Mouse (Mus musculus): ENCODE data around the gene Opcml. TPM values are rescaled to one million over a fixed set of nuclear protein-coding genes. Genes with fewer than 3 reads are reported as not detected.

Opcml gene
- polyA plus RNA-seq (2015; fragmentation: Nextera tagmentation; extraction: Ambion mirVana), result 25.1 and 25.8 TPM in 2 replicates

- Histone ChIP-seq H3K36me3 (no peaks in the 10 kb centered on the region), H3K27ac (peak within 1 kb of the TSS; percentile 83), H3K4me2 (peak within 1 kb of the TSS; percentile 67), H3K4me1 (replicated peaks) (peaks cover 19% of the 10 kb centered on the region), H3K9me3 (no peaks in the 10 kb centered on the region), H3K4me3 (peak within 1 kb of the TSS; percentile 49), H3K9ac (peak within 1 kb of the TSS; percentile 75), H3K27me3 (peaks cover 44% of the 10 kb centered on the region)
- 2% methylated on average over 28 of the region's 28 CpGs for WGBS
- peak; percentile 91 for ATAC-seq (ENCODE audit: low FRiP score)
Measured at GRCm38 (mm10) chr9:27790725-27791638, at the start of gene Opcml. Gene Opcml (plus strand): TSS chr9:27790775.

GRCm38 (mm10) chr9:27758709-27759108 is 31.9 kb upstream of the Opcml start:
- 89% methylated on average over 1 of the region's 1 CpGs for WGBS
- no peak overlapping the region for H3K4me3 ChIP-seq
- no peak overlapping the region for H3K4me2 ChIP-seq
- no peak overlapping the region for H3K9ac ChIP-seq
- no peaks in the 10 kb centered on the region for H3K9me3 ChIP-seq
- no peak for ATAC-seq (ENCODE audit: low FRiP score)
- H3K4me1 ChIP-seq (replicated peaks), result no peaks in the 10 kb centered on the region
- no peaks in the 10 kb centered on the region for H3K27me3 ChIP-seq
- H3K36me3 ChIP-seq, result no peaks in the 10 kb centered on the region
- no peak overlapping the region for H3K27ac ChIP-seq

GRCm38 (mm10) chr9:27761196-27761595 is 29.4 kb upstream of the Opcml start:
- no peaks in the 10 kb centered on the region for H3K27me3 ChIP-seq
- 97% methylated on average over 2 of the region's 2 CpGs for WGBS
- no peaks in the 10 kb centered on the region for H3K9me3 ChIP-seq
- no peak overlapping the region for H3K27ac ChIP-seq
- no peak overlapping the region for H3K4me2 ChIP-seq
- H3K36me3 ChIP-seq, result no peaks in the 10 kb centered on the region
- H3K4me3 ChIP-seq, result no peak overlapping the region
- no peak overlapping the region for H3K9ac ChIP-seq
- H3K4me1 ChIP-seq (replicated peaks), result no peaks in the 10 kb centered on the region
- no peak for ATAC-seq (ENCODE audit: low FRiP score)

- WGBS, result 72% methylated on average over 3 of the region's 3 CpGs
- H3K4me1 ChIP-seq (replicated peaks), result no peaks in the 10 kb centered on the region
- no peaks in the 10 kb centered on the region for H3K9me3 ChIP-seq
- H3K9ac ChIP-seq, result no peak overlapping the region
- no peaks in the 10 kb centered on the region for H3K27me3 ChIP-seq
- no peak overlapping the region for H3K27ac ChIP-seq
- no peak overlapping the region for H3K4me2 ChIP-seq
- no peak for ATAC-seq (ENCODE audit: low FRiP score)
- H3K36me3 ChIP-seq, result no peaks in the 10 kb centered on the region
- no peak overlapping the region for H3K4me3 ChIP-seq
Measured at GRCm38 (mm10) chr9:27766446-27766845, 24.1 kb upstream of the Opcml start.

- WGBS, result 90% methylated on average over 8 of the region's 8 CpGs
- Histone ChIP-seq H3K27me3 (no peaks in the 10 kb centered on the region), H3K36me3 (no peaks in the 10 kb centered on the region), H3K4me3 (no peak overlapping the region), H3K9me3 (no peaks in the 10 kb centered on the region), H3K4me1 (replicated peaks) (no peaks in the 10 kb centered on the region), H3K4me2 (no peak overlapping the region), H3K9ac (no peak overlapping the region), H3K27ac (no peak overlapping the region)
- ATAC-seq (ENCODE audit: low FRiP score), result no peak
Measured at GRCm38 (mm10) chr9:27767196-27767900, 23.2 kb upstream of the Opcml start.

GRCm38 (mm10) chr9:27768788-27769187 is 21.8 kb upstream of the Opcml start:
- Histone ChIP-seq H3K9ac (no peak overlapping the region), H3K27me3 (no peaks in the 10 kb centered on the region), H3K4me2 (no peak overlapping the region), H3K27ac (no peak overlapping the region), H3K9me3 (no peaks in the 10 kb centered on the region), H3K4me3 (no peak overlapping the region), H3K36me3 (no peaks in the 10 kb centered on the region), H3K4me1 (replicated peaks) (no peaks in the 10 kb centered on the region)
- ATAC-seq (ENCODE audit: low FRiP score), result no peak

GRCm38 (mm10) chr9:27781291-27781993 is 9.1 kb upstream of the Opcml start:
- H3K27ac ChIP-seq, result peak overlapping the region; percentile 30; the same call in 1 of the 2 replicates
- no peaks in the 10 kb centered on the region for H3K36me3 ChIP-seq
- no peaks in the 10 kb centered on the region for H3K9me3 ChIP-seq
- ATAC-seq (ENCODE audit: low FRiP score), result peak; percentile 32; the same call in 1 of the 2 replicates
- no peak overlapping the region for H3K4me3 ChIP-seq
- no peak overlapping the region for H3K9ac ChIP-seq
- 40% methylated on average over 6 of the region's 6 CpGs for whole genome bisulfite sequencing
- 0 out of 2 replicates have a peak, but pooled peaks cover 3% of the 10 kb centered on the region for H3K27me3 ChIP-seq
- no peak overlapping the region for H3K4me2 ChIP-seq
- peaks cover 17% of the 10 kb centered on the region for H3K4me1 ChIP-seq (replicated peaks)

GRCm38 (mm10) chr9:27781994-27782337 is 8.6 kb upstream of the Opcml start:
- no peak overlapping the region for H3K9ac ChIP-seq
- no peak overlapping the region for H3K4me2 ChIP-seq
- 0 out of 2 replicates have a peak, but pooled peaks cover 3% of the 10 kb centered on the region for H3K27me3 ChIP-seq
- peak overlapping the region; percentile 30; the same call in 1 of the 2 replicates for H3K27ac ChIP-seq
- H3K4me3 ChIP-seq, result no peak overlapping the region
- peaks cover 17% of the 10 kb centered on the region for H3K4me1 ChIP-seq (replicated peaks)
- peak; percentile 79; the same call in 1 of the 2 replicates for ATAC-seq (ENCODE audit: low FRiP score)
- 0% methylated on average over 1 of the region's 1 CpGs for WGBS
- no peaks in the 10 kb centered on the region for H3K36me3 ChIP-seq
- no peaks in the 10 kb centered on the region for H3K9me3 ChIP-seq

GRCm38 (mm10) chr9:27791639-27791966 is 1.0 kb downstream of the Opcml start:
- Histone ChIP-seq H3K27ac (peak overlapping the region; percentile 83), H3K27me3 (peaks cover 44% of the 10 kb centered on the region), H3K4me1 (replicated peaks) (peaks cover 19% of the 10 kb centered on the region), H3K36me3 (no peaks in the 10 kb centered on the region), H3K4me2 (peak overlapping the region; percentile 67), H3K9ac (peak overlapping the region; percentile 75), H3K4me3 (peak overlapping the region; percentile 49), H3K9me3 (no peaks in the 10 kb centered on the region)
- ATAC-seq (ENCODE audit: low FRiP score), result 0 out of 2 replicates have a peak, but pooled peaks have one; percentile 3
- WGBS, result 3% methylated on average over 12 of the region's 12 CpGs

- H3K9me3 ChIP-seq, result no peaks in the 10 kb centered on the region
- peak overlapping the region; percentile 67 for H3K4me2 ChIP-seq
- H3K27ac ChIP-seq, result no peak overlapping the region
- H3K4me3 ChIP-seq, result peak overlapping the region; percentile 49
- 0 out of 2 replicates have a peak overlapping the region, but pooled peaks have one; percentile 75 for H3K9ac ChIP-seq
- no peaks in the 10 kb centered on the region for H3K36me3 ChIP-seq
- H3K4me1 ChIP-seq (replicated peaks), result peaks cover 19% of the 10 kb centered on the region
- 42% methylated on average over 2 of the region's 2 CpGs for WGBS
- H3K27me3 ChIP-seq, result peaks cover 44% of the 10 kb centered on the region
- ATAC-seq (ENCODE audit: low FRiP score), result no peak
Measured at GRCm38 (mm10) chr9:27792226-27792625, 1.7 kb downstream of the Opcml start.

- H3K27ac ChIP-seq, result no peak overlapping the region
- ATAC-seq (ENCODE audit: low FRiP score), result no peak
- peaks cover 44% of the 10 kb centered on the region for H3K27me3 ChIP-seq
- 71% methylated on average over 3 of the region's 3 CpGs for WGBS
- no peaks in the 10 kb centered on the region for H3K9me3 ChIP-seq
- peak overlapping the region; percentile 26 for H3K4me2 ChIP-seq
- H3K36me3 ChIP-seq, result no peaks in the 10 kb centered on the region
- no peak overlapping the region for H3K9ac ChIP-seq
- no peak overlapping the region for H3K4me3 ChIP-seq
- peaks cover 19% of the 10 kb centered on the region for H3K4me1 ChIP-seq (replicated peaks)
Measured at GRCm38 (mm10) chr9:27792994-27793393, 2.4 kb downstream of the Opcml start.

- 88% methylated on average over 1 of the region's 1 CpGs for WGBS
- Histone ChIP-seq H3K4me3 (no peak overlapping the region), H3K27ac (no peak overlapping the region), H3K9me3 (no peaks in the 10 kb centered on the region), H3K9ac (no peak overlapping the region), H3K4me2 (no peak overlapping the region), H3K4me1 (replicated peaks) (peaks cover 7% of the 10 kb centered on the region), H3K36me3 (no peaks in the 10 kb centered on the region), H3K27me3 (peaks cover 24% of the 10 kb centered on the region)
- ATAC-seq (ENCODE audit: low FRiP score), result no peak
Measured at GRCm38 (mm10) chr9:27796535-27796934, 6.0 kb downstream of the Opcml start.

Data from hindbrain, embryonic 13.5 days (tissue).